Mouse (Mus musculus) CD8-positive naive resting alpha-beta T cell, adult 2 months (primary cell): Measurements from ENCODE around the gene Bcl2l11.
"Not testable (repeated sequence)": the region's sequence is repeated elsewhere in the genome, so short reads cannot be mapped to it uniquely, and the experiment has no call there.

ENCODE experiments used
- DNase-seq, 2 experiments: peaks; one replicate each; pipeline ENCODE4 v3.0.0; 2022; ENCODE audit warnings: low read depth in 2 of 2, low spot score in 2 of 2

Bcl2l11 gene

GRCm38 (mm10) chr2:128125635-128126470, at the start of gene Bcl2l11:
Gene Bcl2l11 (plus strand): TSS chr2:128126038.
- peak; percentile 93 to 94 for DNase-seq

- no peak for DNase-seq
These were observed 48.9 kb upstream of the Bcl2l11 start for GRCm38 (mm10) chr2:128076936-128077335.

- DNase-seq: no peak
These were observed 47.0 kb upstream of the Bcl2l11 start for GRCm38 (mm10) chr2:128078859-128079258.

- DNase-seq: no peak
These were observed 46.5 kb upstream of the Bcl2l11 start for GRCm38 (mm10) chr2:128079316-128079715.

- DNase-seq: no peak
These were observed 42.0 kb upstream of the Bcl2l11 start for GRCm38 (mm10) chr2:128083844-128084243.

- no peak for DNase-seq
These were observed 41.2 kb upstream of the Bcl2l11 start for GRCm38 (mm10) chr2:128084607-128085006.

GRCm38 (mm10) chr2:128085481-128085880, 40.4 kb upstream of the Bcl2l11 start:
- DNase-seq: no peak

- no peak for DNase-seq
These were observed 39.4 kb upstream of the Bcl2l11 start for GRCm38 (mm10) chr2:128086301-128086886.

GRCm38 (mm10) chr2:128086996-128087526, 38.8 kb upstream of the Bcl2l11 start:
- no peak for DNase-seq

- DNase-seq: no peak
These were observed 37.9 kb upstream of the Bcl2l11 start for GRCm38 (mm10) chr2:128087798-128088545.

- DNase-seq: peak in 1 of 2 experiments; percentile 21
These were observed 35.5 kb upstream of the Bcl2l11 start for GRCm38 (mm10) chr2:128090283-128090885.

GRCm38 (mm10) chr2:128091431-128092369, 34.1 kb upstream of the Bcl2l11 start:
- no peak for DNase-seq

GRCm38 (mm10) chr2:128092451-128092850, 33.4 kb upstream of the Bcl2l11 start:
- no peak for DNase-seq

GRCm38 (mm10) chr2:128094196-128094595, 31.6 kb upstream of the Bcl2l11 start:
- DNase-seq: no peak

- DNase-seq: no peak
These were observed 31.2 kb upstream of the Bcl2l11 start for GRCm38 (mm10) chr2:128094602-128095001.

- no peak for DNase-seq
These were observed 30.6 kb upstream of the Bcl2l11 start for GRCm38 (mm10) chr2:128095270-128095669.

GRCm38 (mm10) chr2:128096070-128096469, 29.8 kb upstream of the Bcl2l11 start:
- no peak for DNase-seq

- DNase-seq: not testable (repeated sequence)
These were observed 27.7 kb upstream of the Bcl2l11 start for GRCm38 (mm10) chr2:128098118-128098517.

- DNase-seq: no peak
These were observed 23.8 kb upstream of the Bcl2l11 start for GRCm38 (mm10) chr2:128102086-128102485.

- DNase-seq: no peak
These were observed 21.0 kb upstream of the Bcl2l11 start for GRCm38 (mm10) chr2:128104815-128105214.
